28 mouse cellular contexts compared by ENCODE assay signal in genomic region chr13:64477968-64478367, GRCm38 (mm10). TPM values are rescaled to one million over a fixed set of nuclear protein-coding genes. Genes with fewer than 3 reads are reported as not detected.
DNase-seq lines count a peak whose midpoint lies in the region; ATAC-seq lines count a peak whose summit lies in the region.
"Had no signal": no experiment of that assay in that cellular context is flagged by ENCODE, and none has a peak within 500 bp of the region (broad histone marks: within the 10 kb centered on the region; RNA-seq: fewer than 3 reads in every experiment).

No protein-coding gene starts in this region.

- H3K36me3 ChIP-seq in hindbrain, embryonic 14.5 days (replicated peaks; ENCODE audit: control insufficient read depth, insufficient read depth): no peaks in the 10 kb centered on the region
- no peaks in the 10 kb centered on the region for H3K36me3 ChIP-seq in hindbrain, embryonic 10.5 days
- no peaks in the 10 kb centered on the region for H3K36me3 ChIP-seq in neural tube, embryonic 12.5 days
- H3K36me3 ChIP-seq: embryonic facial prominence, embryonic 13.5 days; forebrain, embryonic 15.5 days; G1E; heart, embryonic 15.5 days; limb, embryonic 12.5 days; liver, embryonic 12.5 days had no signal

- H3K27me3 ChIP-seq in hindbrain, embryonic 14.5 days (ENCODE audit: control insufficient read depth, insufficient read depth, low read length): no peaks in the 10 kb centered on the region
- no peaks in the 10 kb centered on the region for H3K27me3 ChIP-seq in hindbrain, embryonic 10.5 days (ENCODE audit: insufficient read depth, poor library complexity, severe bottlenecking)
- no peaks in the 10 kb centered on the region for H3K27me3 ChIP-seq in neural tube, embryonic 12.5 days (replicated peaks)
- H3K27me3 ChIP-seq: embryonic facial prominence, embryonic 13.5 days; forebrain, embryonic 15.5 days; heart, embryonic 15.5 days; limb, embryonic 12.5 days; liver, embryonic 12.5 days had no signal

- no peak overlapping the region for H3K27ac ChIP-seq in hindbrain, embryonic 14.5 days
- H3K27ac ChIP-seq in hindbrain, embryonic 10.5 days: no peak overlapping the region
- no peak overlapping the region for H3K27ac ChIP-seq in neural tube, embryonic 12.5 days
- H3K27ac ChIP-seq: embryonic facial prominence, embryonic 13.5 days; forebrain, embryonic 15.5 days; heart, embryonic 15.5 days; limb, embryonic 12.5 days; liver, embryonic 12.5 days had no signal

- H3K4me3 ChIP-seq in hindbrain, embryonic 14.5 days (replicated peaks; ENCODE audit: low read length): no peak overlapping the region
- H3K4me3 ChIP-seq in hindbrain, embryonic 10.5 days: no peak overlapping the region
- no peak overlapping the region for H3K4me3 ChIP-seq in neural tube, embryonic 12.5 days
- H3K4me3 ChIP-seq: embryonic facial prominence, embryonic 13.5 days; forebrain, embryonic 15.5 days; heart, embryonic 15.5 days; limb, embryonic 12.5 days; liver, embryonic 12.5 days had no signal

- peak; percentile 48; the same call in 1 of the 2 replicates for ATAC-seq in hindbrain, embryonic 14.5 days (ENCODE audit: low FRiP score)
- 0 out of 2 replicates have a peak, but pooled peaks have one; percentile 21 for ATAC-seq in neural tube, embryonic 12.5 days (ENCODE audit: low FRiP score, low read depth)
- ATAC-seq: forebrain, embryonic 15.5 days; liver, embryonic 12.5 days had no signal

- no peak overlapping the region for H3K9ac ChIP-seq in hindbrain, embryonic 14.5 days
- H3K9ac ChIP-seq in neural tube, embryonic 12.5 days: no peak overlapping the region
- H3K9ac ChIP-seq: embryonic facial prominence, embryonic 13.5 days; forebrain, embryonic 15.5 days; heart, embryonic 15.5 days; limb, embryonic 12.5 days; liver, embryonic 12.5 days; lung, embryonic 14.5 days had no signal

- no peaks in the 10 kb centered on the region for H3K9me3 ChIP-seq in hindbrain, embryonic 14.5 days (ENCODE audit: control insufficient read depth, low read length)
- H3K9me3 ChIP-seq in hindbrain, embryonic 10.5 days: 0 out of 2 replicates have a peak, but pooled peaks cover 4% of the 10 kb centered on the region
- H3K9me3 ChIP-seq in neural tube, embryonic 12.5 days: no peaks in the 10 kb centered on the region
- H3K9me3 ChIP-seq: embryonic facial prominence, embryonic 13.5 days; forebrain, embryonic 15.5 days; G1E; heart, embryonic 15.5 days; limb, embryonic 12.5 days; liver, embryonic 12.5 days had no signal

- 69% methylated on average over 4 of the region's 4 CpGs for WGBS in hindbrain, embryonic 14.5 days
- WGBS in hindbrain, embryonic 10.5 days: 84% methylated on average over 4 of the region's 4 CpGs
- 58% methylated on average over 4 of the region's 4 CpGs for WGBS in neural tube, embryonic 12.5 days

- no peak for DNase-seq in hindbrain, embryonic 14.5 days (ENCODE audit: low spot score)
- DNase-seq in hindbrain, embryonic 10.5 days (ENCODE audit: low spot score): no peak
- DNase-seq in neural tube, embryonic 10.5 days (ENCODE audit: extremely low spot score, low spot score): no peak
- peak; percentile 75 for DNase-seq in adrenal gland, postnatal 14 days
- peak; percentile 74 for DNase-seq in testis, postnatal 10 days (ENCODE audit: low spot score)
- no peak for DNase-seq in spleen, postnatal 14 days (ENCODE audit: low spot score in 2 of 2)
- no peak for DNase-seq in Muller cell, postnatal 12 days (ENCODE audit: inconsistent ontology term)
- DNase-seq: cerebellum, adult 11 months; gastrocnemius, postnatal 14 days; kidney, adult 11 months; kidney, postnatal 25 days; layer of hippocampus, adult 9-11 months; lung, embryonic 14.5 days; lung, postnatal 36 days; thymus, adult 18-20 months had no signal

- H3K4me2 ChIP-seq in hindbrain, embryonic 14.5 days (replicated peaks): no peak overlapping the region
- H3K4me2 ChIP-seq in neural tube, embryonic 12.5 days (replicated peaks): no peak overlapping the region
- H3K4me2 ChIP-seq: embryonic facial prominence, embryonic 13.5 days; forebrain, embryonic 15.5 days; heart, embryonic 15.5 days; limb, embryonic 12.5 days; liver, embryonic 12.5 days; lung, embryonic 14.5 days had no signal

- H3K4me1 ChIP-seq in hindbrain, embryonic 14.5 days (replicated peaks; ENCODE audit: control insufficient read depth, insufficient read depth, low read length): no peaks in the 10 kb centered on the region
- no peaks in the 10 kb centered on the region for H3K4me1 ChIP-seq in hindbrain, embryonic 10.5 days (replicated peaks)
- H3K4me1 ChIP-seq in neural tube, embryonic 12.5 days: no peaks in the 10 kb centered on the region
- H3K4me1 ChIP-seq: embryonic facial prominence, embryonic 13.5 days; forebrain, embryonic 15.5 days; heart, embryonic 15.5 days; limb, embryonic 12.5 days; liver, embryonic 12.5 days had no signal

RNA-seq across cellular contexts. Expression of gene Fam240b, which starts 19.6 kb away (rescaled TPM):
- polyA plus RNA-seq in hindbrain, embryonic 14.5 days (2014; fragmentation: Nextera tagmentation; extraction: Ambion mirVana): not detected in 2 replicates
- polyA plus RNA-seq in hindbrain, embryonic 10.5 days (2016; fragmentation: Nextera tagmentation; extraction: Ambion mirVana): not detected in 2 replicates
- polyA plus RNA-seq in neural tube, embryonic 12.5 days (2016; fragmentation: Nextera tagmentation; extraction: Ambion mirVana): not detected in 2 replicates
- not detected in 2 replicates for total RNA-seq in adrenal gland, postnatal 14 days (2021)
- total RNA-seq: G1E; heart, adult 8-10 months; hematopoietic stem cell, adult 5-6 weeks; left cerebral cortex, adult 8-10 months; megakaryocyte-erythroid progenitor cell, adult 5-6 weeks had no signal
- polyA plus RNA-seq: embryonic facial prominence, embryonic 13.5 days; forebrain, embryonic 15.5 days; G1E; heart, embryonic 15.5 days; limb, embryonic 12.5 days; liver, embryonic 12.5 days; lung, embryonic 14.5 days; neural tube, embryonic 11.5 days; small intestine, adult 2 months had no signal

RNA-seq across cellular contexts. Expression of gene Cdk20, which starts 45.9 kb away (rescaled TPM):
- polyA plus RNA-seq in hindbrain, embryonic 14.5 days (2014; fragmentation: Nextera tagmentation; extraction: Ambion mirVana): 20.8 and 22.5 TPM in 2 replicates
- polyA plus RNA-seq in hindbrain, embryonic 10.5 days (2016; fragmentation: Nextera tagmentation; extraction: Ambion mirVana): 10.6 TPM in 2 replicates
- polyA plus RNA-seq in neural tube, embryonic 12.5 days (2016; fragmentation: Nextera tagmentation; extraction: Ambion mirVana): 11.4 and 12.2 TPM in 2 replicates
- total RNA-seq in adrenal gland, postnatal 14 days (2021): 4.3 and 5.1 TPM in 2 replicates

Comparison
In these comparisons a context has a peak if more than half of its experiments do, and no peak if none do; other contexts are left out.
1. DNase-seq: peak in adrenal gland, postnatal 14 days (single experiment) and testis, postnatal 10 days (single experiment); none in hindbrain, embryonic 14.5 days (single experiment), hindbrain, embryonic 10.5 days (single experiment), neural tube, embryonic 10.5 days (single experiment), spleen, postnatal 14 days (0 of 2) and Muller cell, postnatal 12 days (single experiment).